17 mouse cellular contexts compared by ENCODE assay signal in the genomic region with DNA sequence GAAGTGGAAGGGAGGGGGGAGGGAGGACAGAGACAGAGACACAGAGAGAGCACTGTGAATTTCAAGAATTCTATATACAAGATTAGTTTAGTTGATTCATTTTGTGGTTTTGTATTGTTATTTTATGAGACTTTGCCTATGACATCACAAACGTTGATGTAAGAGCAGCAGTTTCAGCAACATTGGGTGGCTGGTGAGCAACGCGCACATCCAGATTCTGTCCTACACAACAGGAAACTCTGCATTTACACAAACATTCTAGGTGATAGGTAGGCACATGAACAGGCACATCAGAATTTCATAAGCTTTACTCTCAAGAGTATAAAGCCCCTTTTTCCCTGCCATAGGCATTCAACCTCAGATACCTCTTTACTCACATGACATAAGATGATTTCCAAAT.
"Had no signal": no experiment of that assay in that cellular context is flagged by ENCODE, and none has a peak within 500 bp of the region (broad histone marks: within the 10 kb centered on the region; RNA-seq: fewer than 3 reads in every experiment).

No protein-coding gene starts in this region.

- H3K27me3 ChIP-seq: liver, embryonic 15.5 days; midbrain, embryonic 12.5 days; neural tube, embryonic 12.5 days had no signal

- H3K4me3 ChIP-seq: liver, embryonic 15.5 days; midbrain, embryonic 10.5 days; midbrain, embryonic 12.5 days; myocyte; neural tube, embryonic 12.5 days had no signal

- H3K9me3 ChIP-seq: liver, embryonic 15.5 days; midbrain, embryonic 10.5 days; midbrain, embryonic 12.5 days; neural tube, embryonic 12.5 days had no signal

- H3K9ac ChIP-seq: liver, embryonic 15.5 days; lung, embryonic 14.5 days; midbrain, embryonic 12.5 days; neural tube, embryonic 12.5 days had no signal

- H3K36me3 ChIP-seq: liver, embryonic 15.5 days; midbrain, embryonic 10.5 days; midbrain, embryonic 12.5 days; neural tube, embryonic 12.5 days had no signal

- DNase-seq: lung, adult 18-20 months; lung, embryonic 14.5 days; lung, postnatal 10 days; lung, postnatal 4 days; midbrain, embryonic 14.5 days; right cerebral cortex, postnatal 14 days; right cerebral cortex, postnatal 4 days; spleen, adult 18-20 months; thymus, adult 18-20 months; thymus, postnatal 14 days; thymus, postnatal 36 days had no signal

- H3K4me1 ChIP-seq: liver, embryonic 15.5 days; midbrain, embryonic 10.5 days; midbrain, embryonic 12.5 days; neural tube, embryonic 12.5 days had no signal

- ATAC-seq: midbrain, embryonic 16.5 days had no signal

- H3K27ac ChIP-seq: liver, embryonic 15.5 days; midbrain, embryonic 10.5 days; midbrain, embryonic 12.5 days; neural tube, embryonic 12.5 days had no signal

- H3K4me2 ChIP-seq: liver, embryonic 15.5 days; lung, embryonic 14.5 days; midbrain, embryonic 12.5 days; neural tube, embryonic 12.5 days had no signal
